Mouse (Mus musculus): ENCODE measurements at regions not wholly inside any gene's neighbourhood (a gene's known extent, or its start where the extent isn't known, plus 50 kb on each side); places are given as distances from the start of the nearest gene placed in this dataset.

GRCm38 (mm10) chr13:43724161-43724560, 60.4 kb upstream of the Cd83 start:
- intact Hi-C loops (cut with DNase I), result no loop called here

DNA sequence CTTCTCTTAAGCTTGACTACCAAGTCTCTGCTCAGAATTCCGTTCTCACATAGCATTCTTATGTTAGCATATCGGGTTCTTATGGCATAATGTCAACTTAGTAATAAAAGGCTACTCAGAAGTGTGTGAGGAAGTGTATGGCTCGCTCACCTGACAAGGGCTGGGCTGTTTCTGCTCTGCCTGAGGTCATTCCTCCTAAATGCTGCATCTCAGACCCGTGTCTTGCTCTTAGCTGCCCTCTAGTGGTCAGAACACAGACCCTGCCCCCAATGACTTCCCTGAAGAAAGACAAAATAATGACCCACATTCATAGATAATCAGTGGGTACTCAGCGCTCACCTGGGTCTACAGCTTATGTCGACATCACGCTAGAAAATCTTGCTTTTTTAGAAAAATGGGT, 58.9 kb upstream of the Cd83 start:
- intact Hi-C loops (cut with DNase I), result loop anchor here (1.0 kb wide), 1 partner anchor 129 kb away; no protein-coding TSS in a partner anchor
- DNase-seq, result peak; percentile 62 to 77

More at GRCm38 (mm10) chr13:43724161-43724560, 60.4 kb upstream of the Cd83 start:
- no peak for DNase-seq

GRCm38 (mm10) chr13:43726895-43727341, 57.7 kb upstream of the Cd83 start:
- DNase-seq, result peak; percentile 9 to 35
- intact Hi-C loops (cut with DNase I), result no loop called here

GRCm38 (mm10) chr13:43729617-43730016, 55.0 kb upstream of the Cd83 start:
- no peak for DNase-seq
- intact Hi-C loops (cut with DNase I), result no loop called here

- intact Hi-C loops (cut with DNase I), result no loop called here
- DNase-seq, result no peak
These were observed 51.5 kb upstream of the Cd83 start for GRCm38 (mm10) chr13:43733061-43733460.

DNA sequence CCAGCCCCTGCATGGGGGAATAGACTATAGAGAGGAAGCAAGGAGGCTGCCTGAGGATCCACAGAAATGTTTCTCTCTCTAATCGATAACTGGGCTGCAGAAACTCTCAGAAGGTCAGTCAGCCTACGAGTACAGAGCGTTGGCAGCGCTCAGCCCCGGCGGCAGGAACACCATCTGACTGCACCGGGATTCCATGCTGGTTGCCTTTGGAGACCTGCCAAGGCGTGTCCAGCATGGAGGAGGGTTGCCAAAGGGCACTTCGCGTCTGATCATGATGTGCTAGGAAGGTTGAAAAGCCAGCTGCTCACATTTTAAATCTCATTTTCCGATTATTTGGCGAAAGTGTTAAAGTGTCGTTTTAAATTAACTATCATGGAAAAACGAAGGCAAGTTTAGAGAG, 49.9 kb upstream of the Cd83 start:
- intact Hi-C loops (cut with DNase I), result loop anchor here (5.0 kb wide), 1 partner anchor 557 kb away; no protein-coding TSS in a partner anchor
- DNase-seq, result peak; percentile 71 to 80

Data from heart, postnatal 14 days (tissue).